Mouse (Mus musculus) forebrain, embryonic 15.5 days (tissue): ENCODE measurements around the gene Scp2. TPM values are rescaled to one million over a fixed set of nuclear protein-coding genes. Genes with fewer than 3 reads are reported as not detected.
"Not testable (repeated sequence)": the region's sequence is repeated elsewhere in the genome, so short reads cannot be mapped to it uniquely, and the experiment has no call there.

Source experiments
- ATAC-seq: fragments of 200-750 bp; cut with Nextera tagmentation; replicated peaks from 2 replicates; pipeline ENCODE4 v1.8.0; 2017; ENCODE audit warnings: mild to moderate bottlenecking, moderate TSS enrichment, moderate library complexity
- H3K27ac ChIP-seq: fragments of 300-500 bp; sonication (generic); replicated peaks from 2 replicates; pipeline ENCODE4 v1.5.1; 2015; ENCODE audit warnings: mild to moderate bottlenecking, inconsistent platforms
- H3K27me3 ChIP-seq: fragments of 300-500 bp; sonication (generic); 2 replicates; pipeline ENCODE4 v1.6.1; 2015; ENCODE audit warnings: inconsistent platforms
- H3K36me3 ChIP-seq: fragments of 300-500 bp; sonication (generic); 2 replicates; pipeline ENCODE4 v1.6.1; 2015; ENCODE audit warnings: mild to moderate bottlenecking, inconsistent platforms
- H3K4me1 ChIP-seq: fragments of 300-500 bp; sonication (generic); 2 replicates; pipeline ENCODE4 v1.6.1; 2015; ENCODE audit warnings: inconsistent platforms
- H3K4me2 ChIP-seq: fragments of 300-500 bp; sonication (generic); replicated peaks from 2 replicates; pipeline ENCODE4 v1.6.1; 2015; ENCODE audit warnings: mild to moderate bottlenecking, inconsistent platforms
- H3K4me3 ChIP-seq: fragments of 300-500 bp; sonication (generic); 2 replicates; pipeline ENCODE4 v1.5.1; 2015; ENCODE audit warnings: mild to moderate bottlenecking, inconsistent platforms
- H3K9ac ChIP-seq: fragments of 300-500 bp; sonication (generic); replicated peaks from 2 replicates; pipeline ENCODE4 v1.6.1; 2015; ENCODE audit warnings: mild to moderate bottlenecking, inconsistent platforms
- H3K9me3 ChIP-seq: fragments of 300-500 bp; sonication (generic); 2 replicates; pipeline ENCODE4 v1.6.1; 2016; ENCODE audit warnings: inconsistent platforms
- WGBS: fragments of 180-500 bp; shearing (Covaris S2); methylation state at CpG from one replicate; pipeline ENCODE4 v1.1.7; 2015; ENCODE audit warnings: mixed read lengths; 5-methylcytosine and 5-hydroxymethylcytosine counted together
- polyA plus RNA-seq: library from polyadenylated mRNA; unstranded; fragments of >200 nt; fragmentation: Nextera tagmentation; extraction: Ambion mirVana; gene quantifications from 2 replicates; pipeline ENCODE4 v1.2.1, GENCODE M21; 2015

Gene Scp2
- 206 and 214 TPM in 2 replicates for polyA plus RNA-seq

GRCm38 (mm10) chr4:108144880-108145279 lies at the start of gene Scp2:
Gene Scp2, minus strand, starts transcription at chr4:108144998.
- no peak for ATAC-seq
- Histone ChIP-seq H3K36me3 (no peaks in the 10 kb centered on the region), H3K4me2 (no peak within 1 kb of the TSS), H3K4me3 (no peak within 1 kb of the TSS), H3K9me3 (no peaks in the 10 kb centered on the region), H3K27me3 (no peaks in the 10 kb centered on the region), H3K9ac (no peak within 1 kb of the TSS), H3K27ac (no peak within 1 kb of the TSS), H3K4me1 (no peaks in the 10 kb centered on the region)
- WGBS = 95% methylated on average over 1 of the region's 1 CpGs

DNA sequence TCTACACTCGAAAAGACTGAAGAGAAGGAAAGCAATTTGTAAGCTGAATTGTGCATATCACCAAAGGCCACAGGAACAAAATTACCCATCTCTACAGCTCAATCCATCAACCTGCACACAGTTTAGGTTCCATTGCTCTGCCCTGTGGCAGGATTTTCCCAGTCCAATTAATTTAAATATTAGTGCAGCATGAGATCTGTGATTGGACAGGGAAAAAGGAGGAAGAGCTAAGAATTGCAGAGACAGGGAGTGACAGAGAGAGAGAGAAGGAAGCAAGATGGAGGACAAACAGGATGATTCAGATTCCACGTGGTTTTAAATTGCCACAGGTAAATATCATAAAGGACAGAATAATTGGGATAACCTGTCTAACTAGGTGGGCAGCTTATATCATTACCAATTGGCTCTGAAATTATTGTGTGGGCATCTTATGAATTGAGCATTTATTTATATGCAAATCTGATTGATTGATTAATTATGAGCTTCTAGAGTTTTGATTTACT lies 48.1 kb upstream of the Scp2 start:
- Histone ChIP-seq H3K36me3 (no peaks in the 10 kb centered on the region), H3K9ac (no peak overlapping the region), H3K4me3 (no peak overlapping the region), H3K27ac (no peak overlapping the region), H3K27me3 (no peaks in the 10 kb centered on the region), H3K4me1 (no peaks in the 10 kb centered on the region), H3K4me2 (no peak overlapping the region), H3K9me3 (no peaks in the 10 kb centered on the region)
- ATAC-seq = no peak
- 73% methylated on average over 2 of the region's 2 CpGs for WGBS

GRCm38 (mm10) chr4:108182278-108182677 lies 37.5 kb upstream of the Scp2 start:
- WGBS = 43% methylated on average over 1 of the region's 1 CpGs
- Histone ChIP-seq H3K36me3 (no peaks in the 10 kb centered on the region), H3K27ac (no peak overlapping the region), H3K4me1 (no peaks in the 10 kb centered on the region), H3K9me3 (no peaks in the 10 kb centered on the region), H3K4me2 (no peak overlapping the region), H3K9ac (no peak overlapping the region), H3K4me3 (no peak overlapping the region), H3K27me3 (no peaks in the 10 kb centered on the region)
- ATAC-seq = no peak

DNA sequence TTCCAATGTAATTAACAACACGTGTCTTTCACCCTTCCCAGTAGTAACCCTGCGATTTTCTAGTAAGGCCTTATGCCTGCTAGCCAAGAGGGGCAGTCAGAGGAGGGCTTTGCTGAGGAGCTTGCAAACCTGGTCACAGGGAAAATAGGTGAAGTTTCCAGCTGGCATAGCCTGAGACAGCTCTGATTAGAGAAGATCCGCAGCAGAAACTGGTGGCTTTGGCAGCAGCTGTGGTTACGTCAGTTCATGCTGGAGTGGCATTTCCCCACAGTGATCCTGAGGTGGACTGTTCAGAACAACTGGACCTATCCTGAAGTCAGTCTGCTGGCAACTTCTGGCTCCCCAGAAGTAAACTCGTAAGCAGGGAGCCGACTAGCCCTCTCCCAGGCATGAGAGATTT lies 23.3 kb upstream of the Scp2 start:
- 82% methylated on average over 6 of the region's 6 CpGs for WGBS
- no peak for ATAC-seq
- no peaks in the 10 kb centered on the region for H3K27me3 ChIP-seq
- H3K9me3 ChIP-seq = no peaks in the 10 kb centered on the region
- H3K4me3 ChIP-seq = no peak overlapping the region
- H3K36me3 ChIP-seq = no peaks in the 10 kb centered on the region
- no peak overlapping the region for H3K4me2 ChIP-seq
- no peak overlapping the region for H3K9ac ChIP-seq
- H3K4me1 ChIP-seq = peaks cover 10% of the 10 kb centered on the region; the same call in 1 of the 2 replicates
- H3K27ac ChIP-seq = no peak overlapping the region

- Histone ChIP-seq H3K4me3 (no peak overlapping the region), H3K9me3 (no peaks in the 10 kb centered on the region), H3K4me2 (no peak overlapping the region), H3K4me1 (peaks cover 10% of the 10 kb centered on the region; the same call in 1 of the 2 replicates), H3K9ac (no peak overlapping the region), H3K27me3 (no peaks in the 10 kb centered on the region), H3K27ac (no peak overlapping the region), H3K36me3 (no peaks in the 10 kb centered on the region)
- WGBS = 72% methylated on average over 4 of the region's 4 CpGs
- no peak for ATAC-seq
These were observed 22.1 kb upstream of the Scp2 start for GRCm38 (mm10) chr4:108166874-108167273.

GRCm38 (mm10) chr4:108165152-108165895 lies 20.5 kb upstream of the Scp2 start, which contains the start of gene Echdc2:
Gene Echdc2, plus strand, starts transcription at chr4:108165437.
- Histone ChIP-seq H3K36me3 (no peaks in the 10 kb centered on the region), H3K9me3 (no peaks in the 10 kb centered on the region), H3K9ac (peak within 1 kb of the TSS; percentile 59), H3K27ac (no peak within 1 kb of the TSS), H3K4me3 (peak within 1 kb of the TSS; percentile 66), H3K4me2 (peak within 1 kb of the TSS; percentile 99), H3K4me1 (peaks cover 10% of the 10 kb centered on the region; the same call in 1 of the 2 replicates), H3K27me3 (no peaks in the 10 kb centered on the region)
- ATAC-seq = peak; percentile 38; the same call in 1 of the 2 replicates
- under 1% methylated on average over 43 of the region's 43 CpGs for WGBS

- 88% methylated on average over 3 of the region's 3 CpGs for WGBS
- Histone ChIP-seq H3K9ac (no peak overlapping the region), H3K27ac (no peak overlapping the region), H3K4me1 (peaks cover 10% of the 10 kb centered on the region; the same call in 1 of the 2 replicates), H3K4me2 (no peak overlapping the region), H3K27me3 (no peaks in the 10 kb centered on the region), H3K4me3 (no peak overlapping the region), H3K36me3 (no peaks in the 10 kb centered on the region), H3K9me3 (no peaks in the 10 kb centered on the region)
- ATAC-seq = no peak
These were observed 18.5 kb upstream of the Scp2 start for GRCm38 (mm10) chr4:108163291-108163690.

- Histone ChIP-seq H3K36me3 (no peaks in the 10 kb centered on the region), H3K9me3 (0 out of 2 replicates have a peak, but pooled peaks cover 3% of the 10 kb centered on the region), H3K9ac (no peak overlapping the region), H3K27ac (no peak overlapping the region), H3K4me2 (no peak overlapping the region), H3K4me3 (no peak overlapping the region), H3K27me3 (no peaks in the 10 kb centered on the region), H3K4me1 (peaks cover 10% of the 10 kb centered on the region; the same call in 1 of the 2 replicates)
- 91% methylated on average over 8 of the region's 8 CpGs for WGBS
- ATAC-seq = no peak
These were observed 17.1 kb upstream of the Scp2 start for GRCm38 (mm10) chr4:108161936-108162335.

DNA sequence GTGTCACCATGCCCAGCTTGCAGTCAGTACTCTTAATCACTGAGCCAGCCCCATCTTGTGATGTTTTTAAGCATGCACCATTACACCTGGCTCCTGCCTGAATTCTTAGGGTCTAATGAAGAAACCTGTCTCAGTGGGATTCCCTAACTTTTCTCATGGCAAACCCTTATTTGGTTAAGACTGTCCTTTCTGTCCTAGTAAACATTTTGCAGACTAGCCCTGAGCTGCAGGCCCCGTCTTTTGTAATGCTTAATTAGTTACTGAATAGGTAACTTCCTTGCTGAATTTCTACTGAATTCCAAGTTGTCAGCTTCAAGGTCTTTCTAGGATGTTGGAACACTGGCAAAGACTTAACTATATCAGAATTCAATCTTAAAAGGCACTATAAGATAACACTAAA lies 10.3 kb upstream of the Scp2 start:
- WGBS = 70% methylated on average over 1 of the region's 1 CpGs
- H3K27me3 ChIP-seq, H3K4me3 ChIP-seq, ATAC-seq, H3K27ac ChIP-seq, H3K4me2 ChIP-seq, H3K4me1 ChIP-seq, H3K9me3 ChIP-seq, H3K36me3 ChIP-seq, H3K9ac ChIP-seq: not testable (repeated sequence)

DNA sequence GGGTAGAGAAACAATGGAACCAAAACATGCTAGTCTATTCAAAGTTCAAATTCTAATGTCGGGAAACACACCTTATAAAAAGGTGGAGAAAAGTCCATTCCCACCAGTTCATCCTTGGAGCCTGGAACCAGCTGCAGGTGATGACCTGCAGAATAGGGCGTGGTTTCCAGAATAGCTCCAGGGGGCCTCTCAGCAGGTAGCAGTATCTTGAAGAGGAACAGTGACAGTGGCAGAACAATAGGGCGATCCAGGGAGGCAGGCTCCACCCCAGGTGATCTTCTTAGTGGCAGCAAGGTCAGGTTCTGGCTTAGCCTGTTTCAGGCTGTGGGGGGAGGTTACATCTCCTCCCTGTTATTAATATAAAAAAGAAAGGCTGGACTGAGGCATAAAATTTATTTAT lies 756 bp upstream of the Scp2 start:
- H3K4me1 ChIP-seq, H3K27ac ChIP-seq, H3K4me3 ChIP-seq, ATAC-seq, H3K9me3 ChIP-seq, H3K4me2 ChIP-seq, H3K36me3 ChIP-seq, H3K27me3 ChIP-seq, H3K9ac ChIP-seq: not testable (repeated sequence)
- 33% methylated on average over 3 of the region's 3 CpGs for WGBS

DNA sequence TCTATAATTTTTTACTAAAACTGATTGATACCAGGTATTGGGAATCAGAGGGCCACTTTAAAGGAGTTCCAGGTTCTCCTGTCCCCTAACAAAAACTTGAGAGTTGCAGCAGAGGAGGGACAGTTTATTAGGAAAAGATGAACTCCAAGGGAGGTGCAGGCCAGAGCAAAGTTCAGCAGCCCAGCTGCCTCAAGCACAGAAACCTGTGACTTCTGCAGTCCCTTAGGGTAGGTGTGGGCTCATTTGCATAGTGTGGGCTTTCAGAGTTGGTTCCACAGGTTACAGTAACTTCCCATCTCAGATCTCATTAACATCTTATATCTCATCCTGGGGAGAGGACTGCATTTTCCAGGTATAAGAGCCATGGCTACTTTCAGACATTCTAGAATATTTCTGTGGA lies 1.0 kb downstream of the Scp2 start:
- no peaks in the 10 kb centered on the region for H3K36me3 ChIP-seq
- no peak overlapping the region for H3K4me3 ChIP-seq
- H3K9me3 ChIP-seq = no peaks in the 10 kb centered on the region
- H3K4me1 ChIP-seq = no peaks in the 10 kb centered on the region
- ATAC-seq = no peak
- no peaks in the 10 kb centered on the region for H3K27me3 ChIP-seq
- H3K4me2 ChIP-seq = no peak overlapping the region
- no peak overlapping the region for H3K9ac ChIP-seq
- H3K27ac ChIP-seq = no peak overlapping the region

- not testable (repeated sequence) for H3K9ac ChIP-seq, ATAC-seq
These were observed 1.6 kb downstream of the Scp2 start for GRCm38 (mm10) chr4:108143178-108143577.

GRCm38 (mm10) chr4:108136938-108137337 lies 7.9 kb downstream of the Scp2 start:
- Histone ChIP-seq H3K27ac (no peak overlapping the region), H3K9ac (no peak overlapping the region), H3K9me3 (no peaks in the 10 kb centered on the region), H3K36me3 (no peaks in the 10 kb centered on the region), H3K4me3 (no peak overlapping the region), H3K4me1 (no peaks in the 10 kb centered on the region), H3K4me2 (no peak overlapping the region), H3K27me3 (no peaks in the 10 kb centered on the region)
- ATAC-seq = no peak
- 90% methylated on average over 5 of the region's 5 CpGs for WGBS

More at GRCm38 (mm10) chr4:108143178-108143577, 1.6 kb downstream of the Scp2 start:
- not testable (repeated sequence) for H3K4me2 ChIP-seq, H3K9me3 ChIP-seq, H3K27ac ChIP-seq, H3K4me3 ChIP-seq, H3K4me1 ChIP-seq, H3K36me3 ChIP-seq, H3K27me3 ChIP-seq
- 89% methylated on average over 2 of the region's 2 CpGs for WGBS
